Mouse (Mus musculus) forebrain, embryonic 12.5 days (tissue): ENCODE data around the gene 2610528J11Rik. TPM values are rescaled to one million over a fixed set of nuclear protein-coding genes. Genes with fewer than 3 reads are reported as not detected.
"Not testable (repeated sequence)": the region's sequence is repeated elsewhere in the genome, so short reads cannot be mapped to it uniquely, and the experiment has no call there.

Experiments used
- ATAC-seq: fragments of 200-750 bp; cut with Nextera tagmentation; 2 replicates; pipeline ENCODE4 v1.8.0; 2017; ENCODE audit warnings: moderate TSS enrichment; ENCODE audit not compliant: low FRiP score
- H3K27ac ChIP-seq: fragments of 300-500 bp; sonication (generic); 2 replicates; pipeline ENCODE4 v1.5.1; 2016; ENCODE audit warnings: mild to moderate bottlenecking
- H3K27me3 ChIP-seq: fragments of 300-500 bp; sonication (generic); 2 replicates; pipeline ENCODE4 v1.6.1; 2016; ENCODE audit warnings: mild to moderate bottlenecking
- H3K36me3 ChIP-seq: fragments of 300-500 bp; sonication (generic); replicated peaks from 2 replicates; pipeline ENCODE4 v1.6.1; 2016; ENCODE audit warnings: mild to moderate bottlenecking
- H3K4me1 ChIP-seq: fragments of 300-500 bp; sonication (generic); 2 replicates; pipeline ENCODE4 v1.6.1; 2016
- H3K4me2 ChIP-seq: fragments of 300-500 bp; sonication (generic); 2 replicates; pipeline ENCODE4 v1.6.1; 2016; ENCODE audit warnings: mild to moderate bottlenecking, moderate library complexity
- H3K4me3 ChIP-seq: fragments of 300-500 bp; sonication (generic); replicated peaks from 2 replicates; pipeline ENCODE4 v1.5.1; 2016; ENCODE audit warnings: mild to moderate bottlenecking
- H3K9ac ChIP-seq: fragments of 300-500 bp; sonication (generic); 2 replicates; pipeline ENCODE4 v1.6.1; 2016; ENCODE audit warnings: mild to moderate bottlenecking
- H3K9me3 ChIP-seq: fragments of 300-500 bp; sonication (generic); 2 replicates; pipeline ENCODE4 v1.6.1; 2016
- WGBS: fragments of 180-500 bp; shearing (Covaris S2); methylation state at CpG from one replicate; pipeline ENCODE4 v1.1.7; 2016; 5-methylcytosine and 5-hydroxymethylcytosine counted together
- polyA plus RNA-seq: library from polyadenylated mRNA; unstranded; fragments of >200 nt; fragmentation: Nextera tagmentation; extraction: Ambion mirVana; gene quantifications from 2 replicates; pipeline ENCODE4 v1.2.1, GENCODE M21; 2016

The 2610528J11Rik gene
- 0.27 and 0.35 TPM in 2 replicates for polyA plus RNA-seq

GRCm38 (mm10) chr4:118526408-118527334 is at the start of gene 2610528J11Rik:
TSS of gene 2610528J11Rik (plus strand) at chr4:118526999.
- H3K27me3 ChIP-seq, result no peaks in the 10 kb centered on the region
- peaks cover 7% of the 10 kb centered on the region; the same call in 1 of the 2 replicates for H3K4me1 ChIP-seq
- H3K27ac ChIP-seq, result no peak within 1 kb of the TSS
- no peak within 1 kb of the TSS for H3K4me3 ChIP-seq
- ATAC-seq, result no peak
- H3K4me2 ChIP-seq, result no peak within 1 kb of the TSS
- no peaks in the 10 kb centered on the region for H3K36me3 ChIP-seq
- H3K9ac ChIP-seq, result no peak within 1 kb of the TSS
- H3K9me3 ChIP-seq, result no peaks in the 10 kb centered on the region
- 34% methylated on average over 17 of the region's 17 CpGs for WGBS

- H3K36me3 ChIP-seq, result no peaks in the 10 kb centered on the region
- no peak for ATAC-seq
- H3K4me1 ChIP-seq, result no peaks in the 10 kb centered on the region
- H3K4me3 ChIP-seq, result no peak within 1 kb of the TSS
- H3K27me3 ChIP-seq, result no peaks in the 10 kb centered on the region
- H3K4me2 ChIP-seq, result no peak within 1 kb of the TSS
- no peak within 1 kb of the TSS for H3K9ac ChIP-seq
- 85% methylated on average over 8 of the region's 8 CpGs for WGBS
- H3K9me3 ChIP-seq, result no peaks in the 10 kb centered on the region
- no peak within 1 kb of the TSS for H3K27ac ChIP-seq
These were observed 37.1 kb upstream of the 2610528J11Rik start, which contains the start of gene Tie1 for GRCm38 (mm10) chr4:118489717-118490132. TSS of gene Tie1 (minus strand) at chr4:118490061.

- H3K4me1 ChIP-seq, result no peaks in the 10 kb centered on the region
- no peak overlapping the region for H3K9ac ChIP-seq
- WGBS, result 97% methylated on average over 10 of the region's 10 CpGs
- no peak overlapping the region for H3K4me2 ChIP-seq
- H3K27me3 ChIP-seq, result no peaks in the 10 kb centered on the region
- no peak overlapping the region for H3K27ac ChIP-seq
- ATAC-seq, result no peak
- H3K4me3 ChIP-seq, result no peak overlapping the region
- no peaks in the 10 kb centered on the region for H3K36me3 ChIP-seq
- no peaks in the 10 kb centered on the region for H3K9me3 ChIP-seq
These were observed 36.3 kb upstream of the 2610528J11Rik start for GRCm38 (mm10) chr4:118490461-118490860.

- Histone ChIP-seq H3K9ac (no peak overlapping the region), H3K9me3 (no peaks in the 10 kb centered on the region), H3K27ac (no peak overlapping the region), H3K27me3 (no peaks in the 10 kb centered on the region), H3K4me2 (no peak overlapping the region), H3K4me1 (no peaks in the 10 kb centered on the region), H3K36me3 (no peaks in the 10 kb centered on the region), H3K4me3 (no peak overlapping the region)
- WGBS, result 62% methylated on average over 6 of the region's 6 CpGs
- no peak for ATAC-seq
These were observed 26.6 kb upstream of the 2610528J11Rik start for GRCm38 (mm10) chr4:118500171-118500724.

GRCm38 (mm10) chr4:118500792-118501191 is 26.0 kb upstream of the 2610528J11Rik start:
- 74% methylated on average over 9 of the region's 9 CpGs for WGBS

GRCm38 (mm10) chr4:118505551-118505950 is 21.2 kb upstream of the 2610528J11Rik start:
- no peaks in the 10 kb centered on the region for H3K9me3 ChIP-seq
- no peaks in the 10 kb centered on the region for H3K27me3 ChIP-seq
- H3K4me1 ChIP-seq, result peaks cover 5% of the 10 kb centered on the region
- H3K36me3 ChIP-seq, result no peaks in the 10 kb centered on the region
- no peak for ATAC-seq
- 84% methylated on average over 3 of the region's 3 CpGs for WGBS
- no peak overlapping the region for H3K27ac ChIP-seq
- H3K4me3 ChIP-seq, result no peak overlapping the region
- no peak overlapping the region for H3K4me2 ChIP-seq
- H3K9ac ChIP-seq, result no peak overlapping the region

More at GRCm38 (mm10) chr4:118500792-118501191, 26.0 kb upstream of the 2610528J11Rik start:
- no peaks in the 10 kb centered on the region for H3K4me1 ChIP-seq
- no peak for ATAC-seq
- H3K27me3 ChIP-seq, result no peaks in the 10 kb centered on the region
- H3K27ac ChIP-seq, result no peak overlapping the region
- H3K9me3 ChIP-seq, result no peaks in the 10 kb centered on the region
- no peaks in the 10 kb centered on the region for H3K36me3 ChIP-seq
- no peak overlapping the region for H3K4me3 ChIP-seq
- H3K9ac ChIP-seq, result no peak overlapping the region
- H3K4me2 ChIP-seq, result no peak overlapping the region

- WGBS, result 94% methylated on average over 1 of the region's 1 CpGs
These were observed 19.6 kb upstream of the 2610528J11Rik start for GRCm38 (mm10) chr4:118507171-118507570.

GRCm38 (mm10) chr4:118509050-118509449 is 17.7 kb upstream of the 2610528J11Rik start:
- 3% methylated on average over 6 of the region's 6 CpGs for WGBS
- no peak overlapping the region for H3K27ac ChIP-seq

More at GRCm38 (mm10) chr4:118507171-118507570, 19.6 kb upstream of the 2610528J11Rik start:
- H3K4me1 ChIP-seq, H3K9ac ChIP-seq, H3K27me3 ChIP-seq, ATAC-seq, H3K4me2 ChIP-seq, H3K27ac ChIP-seq, H3K4me3 ChIP-seq, H3K9me3 ChIP-seq, H3K36me3 ChIP-seq: not testable (repeated sequence)

DNA sequence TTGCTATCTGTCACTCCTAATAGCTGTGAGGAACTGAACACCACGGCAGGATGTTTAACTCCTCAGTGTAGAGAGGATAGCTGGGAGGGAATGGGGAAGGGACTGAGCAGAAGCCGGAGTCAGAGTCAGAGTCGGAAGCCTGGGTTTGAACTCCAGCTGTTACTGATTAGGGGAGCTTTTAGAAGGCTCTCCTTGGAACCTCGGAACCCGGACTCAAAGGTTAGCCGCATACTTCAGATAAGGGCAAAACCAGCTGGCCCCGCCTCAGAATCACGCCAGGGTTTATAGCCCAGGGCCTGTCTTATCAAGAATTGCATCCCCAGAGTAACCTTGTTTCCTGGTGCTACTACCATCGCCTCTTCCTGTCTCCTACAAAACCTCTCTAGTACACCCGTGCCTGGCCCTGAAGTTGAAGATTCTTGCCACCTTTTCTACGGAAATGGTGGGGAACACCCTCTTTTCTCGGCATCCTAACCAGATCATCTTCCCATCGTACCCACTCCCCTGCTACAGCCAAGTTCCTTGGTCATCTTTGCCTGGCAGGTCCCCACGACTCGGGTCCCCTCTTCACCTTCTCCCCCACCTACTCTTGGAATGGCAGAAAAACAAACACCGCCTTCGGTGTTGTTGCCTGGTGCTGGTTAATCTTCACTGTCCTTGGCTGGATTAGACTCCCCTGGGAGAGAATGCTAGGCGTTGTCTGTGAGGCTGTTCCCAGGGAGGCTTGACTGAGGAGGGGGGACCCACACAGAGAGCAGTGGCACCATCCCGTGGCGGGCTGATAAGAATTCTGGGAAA is 9.9 kb upstream of the 2610528J11Rik start:
- peak overlapping the region; percentile 17; the same call in 1 of the 2 replicates for H3K4me2 ChIP-seq
- no peak overlapping the region for H3K27ac ChIP-seq
- no peak for ATAC-seq
- no peak overlapping the region for H3K4me3 ChIP-seq
- H3K4me1 ChIP-seq, result peaks cover 20% of the 10 kb centered on the region
- H3K27me3 ChIP-seq, result peaks cover 13% of the 10 kb centered on the region
- 28% methylated on average over 20 of the region's 20 CpGs for WGBS
- peak overlapping the region; percentile 17; the same call in 1 of the 2 replicates for H3K9ac ChIP-seq
- no peaks in the 10 kb centered on the region for H3K36me3 ChIP-seq
- no peaks in the 10 kb centered on the region for H3K9me3 ChIP-seq

More at GRCm38 (mm10) chr4:118509050-118509449, 17.7 kb upstream of the 2610528J11Rik start:
- H3K9me3 ChIP-seq, result no peaks in the 10 kb centered on the region
- H3K27me3 ChIP-seq, result no peaks in the 10 kb centered on the region
- H3K4me1 ChIP-seq, result peaks cover 17% of the 10 kb centered on the region
- no peak overlapping the region for H3K9ac ChIP-seq
- no peak for ATAC-seq
- H3K4me2 ChIP-seq, result no peak overlapping the region
- no peak overlapping the region for H3K4me3 ChIP-seq
- H3K36me3 ChIP-seq, result no peaks in the 10 kb centered on the region

DNA sequence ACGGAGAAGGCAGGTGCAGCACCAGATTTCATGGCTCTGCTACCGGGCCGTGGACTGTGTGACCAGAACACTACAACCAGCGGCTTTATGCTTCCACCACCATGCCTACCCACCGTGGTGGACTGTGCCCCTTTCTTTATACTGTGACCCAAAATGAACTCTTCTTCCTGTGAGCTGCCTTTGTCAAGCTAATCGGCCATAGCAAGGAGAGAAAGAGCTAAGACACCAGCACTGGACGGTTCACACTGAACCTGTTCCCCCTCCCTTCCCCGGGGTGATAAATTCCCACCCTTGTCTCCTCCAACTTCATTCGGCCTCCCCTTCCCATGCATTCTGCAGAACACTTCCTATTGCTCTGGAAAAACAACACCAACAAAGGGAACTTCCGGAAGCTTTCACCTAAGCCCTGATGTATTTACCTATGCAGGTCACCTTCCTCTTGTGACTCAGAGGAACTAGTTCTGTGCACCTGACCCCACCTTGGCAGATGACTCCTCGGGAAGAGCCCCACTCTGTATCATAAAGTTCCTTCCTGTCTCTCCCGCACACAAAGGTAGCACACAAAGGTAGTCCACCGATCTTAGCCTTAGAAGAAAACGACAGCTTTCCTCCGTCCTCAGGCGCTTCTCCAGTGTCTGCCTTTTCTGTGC is 9.2 kb upstream of the 2610528J11Rik start:
- WGBS, result 38% methylated on average over 16 of the region's 16 CpGs
- Histone ChIP-seq H3K36me3 (no peaks in the 10 kb centered on the region), H3K27me3 (peaks cover 13% of the 10 kb centered on the region), H3K9me3 (no peaks in the 10 kb centered on the region), H3K4me3 (no peak overlapping the region), H3K9ac (peak overlapping the region; percentile 17; the same call in 1 of the 2 replicates), H3K4me1 (peaks cover 20% of the 10 kb centered on the region), H3K27ac (no peak overlapping the region), H3K4me2 (peak overlapping the region; percentile 17; the same call in 1 of the 2 replicates)
- ATAC-seq, result no peak

- H3K27ac ChIP-seq, result no peak overlapping the region
- no peak overlapping the region for H3K4me2 ChIP-seq
- no peak overlapping the region for H3K9ac ChIP-seq
- no peak for ATAC-seq
- no peaks in the 10 kb centered on the region for H3K36me3 ChIP-seq
- H3K4me3 ChIP-seq, result no peak overlapping the region
- peaks cover 13% of the 10 kb centered on the region for H3K27me3 ChIP-seq
- peaks cover 16% of the 10 kb centered on the region for H3K4me1 ChIP-seq
- 73% methylated on average over 5 of the region's 5 CpGs for WGBS
- no peaks in the 10 kb centered on the region for H3K9me3 ChIP-seq
These were observed 8.6 kb upstream of the 2610528J11Rik start for GRCm38 (mm10) chr4:118518208-118518607.
